Mouse (Mus musculus) C2C12 (cell line): ENCODE results near the gene Rnf141.

Source experiments
- CEBPB ChIP-seq: IDR thresholded peaks from one replicate; pipeline ENCODE4 v1.6.1; 2011; ENCODE audit warnings: low read depth, mild to moderate bottlenecking, control low read depth, moderate library complexity
- CTCF ChIP-seq: IDR thresholded peaks from one replicate; pipeline ENCODE4 v1.5.1; 2011; ENCODE audit not compliant: control insufficient read depth, insufficient read depth, insufficient read length
- MAX ChIP-seq: IDR thresholded peaks from one replicate; pipeline ENCODE4 v1.6.1; 2011; ENCODE audit warnings: mild to moderate bottlenecking, control low read depth
- MYOD1 ChIP-seq: IDR thresholded peaks from one replicate; pipeline ENCODE4 v1.6.1; 2011; ENCODE audit warnings: low read depth; ENCODE audit not compliant: control insufficient read depth, insufficient read length
- MYOG ChIP-seq: IDR thresholded peaks from one replicate; pipeline ENCODE4 v1.6.1; 2011; ENCODE audit not compliant: control insufficient read depth, insufficient read length; ENCODE audit errors: extremely low read depth
- USF1 ChIP-seq: IDR thresholded peaks from one replicate; pipeline ENCODE4 v1.6.1; 2011; ENCODE audit warnings: low read depth, mild to moderate bottlenecking, control low read depth, moderate library complexity

- TF ChIP-seq CTCF (no peak), USF1 (no peak), MAX (no peak), MYOG (no peak), MYOD1 (no peak), CEBPB (no peak)
Measured at GRCm38 (mm10) chr7:110818206-110818605, 26.1 kb downstream of the Rnf141 start.
